Mouse (Mus musculus): ENCODE data around the gene Slc24a4. TPM values are rescaled to one million over a fixed set of nuclear protein-coding genes. Genes with fewer than 3 reads are reported as not detected.

Gene Slc24a4
- total and polyA plus RNA-seq, 3 experiments = 0.16 TPM; not detected in 2

DNA sequence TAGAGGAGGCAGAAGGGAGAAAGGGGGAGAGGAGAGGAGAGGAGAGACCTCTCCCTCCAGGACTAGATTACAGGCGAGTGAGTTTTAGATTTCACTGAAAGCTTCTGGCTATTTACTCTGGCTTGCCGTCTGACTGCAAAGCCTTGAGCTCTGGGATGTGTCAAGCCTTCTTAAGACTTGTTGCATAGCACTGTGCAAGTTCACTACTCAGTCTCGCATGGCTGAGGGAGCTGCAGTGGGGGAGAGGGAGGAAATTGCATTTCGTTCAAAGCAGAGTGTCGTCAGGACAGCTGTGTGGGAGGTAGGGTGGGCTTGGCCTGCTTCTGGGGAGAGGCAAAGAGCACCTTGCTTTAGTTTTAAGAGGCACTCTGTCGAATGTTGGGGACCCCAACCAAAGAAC is 163.2 kb downstream of the Slc24a4 start:
- DNase-seq (ENCODE audit: low spot score) = no peak

DNA sequence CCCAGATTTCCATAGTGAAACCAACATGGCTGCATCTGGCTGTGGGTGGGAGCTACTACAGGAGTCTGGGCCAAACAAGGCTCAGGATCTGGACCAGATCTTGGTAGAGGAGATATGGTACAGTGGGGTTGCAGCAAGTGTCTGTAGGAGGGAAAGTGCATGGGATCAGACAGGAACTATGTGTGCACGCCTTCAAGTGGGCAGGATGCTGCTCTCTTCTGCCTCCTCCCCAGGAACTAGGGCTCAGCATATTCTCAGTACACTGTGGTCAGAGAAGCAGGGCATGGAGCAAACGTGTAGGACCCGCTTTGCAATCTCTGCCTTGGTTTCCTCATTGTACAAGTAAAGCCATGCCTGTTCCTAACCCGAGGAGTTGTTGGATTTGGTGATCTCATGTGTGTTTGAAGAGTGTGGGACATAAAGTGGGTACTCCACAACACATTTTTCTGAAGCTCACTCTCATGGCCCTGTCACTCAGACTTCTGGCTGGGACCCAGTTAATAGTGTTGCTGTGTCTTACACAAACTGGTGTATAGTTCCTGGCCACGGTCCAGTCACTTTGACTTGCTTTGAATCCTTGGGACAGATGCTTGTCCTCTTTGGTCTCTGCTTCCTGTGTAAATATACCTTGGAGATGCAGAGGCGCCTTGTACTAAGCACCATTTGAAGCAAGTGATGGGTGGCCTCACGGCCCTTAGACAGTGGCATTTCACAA is 164.1 kb downstream of the Slc24a4 start:
- H3K36me3 ChIP-seq (replicated peaks) = no peaks in the 10 kb centered on the region
- DNase-seq (ENCODE audit: low spot score) (no peak), ATAC-seq (ENCODE audit: extremely low read depth, insufficient number of reproducible peaks, low FRiP score, poor library complexity, severe bottlenecking) (no peak)
- no peaks in the 10 kb centered on the region for H3K9me3 ChIP-seq (replicated peaks)
- H3K4me3 ChIP-seq (ENCODE audit: low read depth, low read length) = no peak overlapping the region
- no peaks in the 10 kb centered on the region; the same call in 1 of the 2 replicates for H3K27me3 ChIP-seq (ENCODE audit: insufficient read depth, low read length)
- no peak for TF ChIP-seq CTCF (IDR thresholded peaks at IDR 0.05; ENCODE audit: low read depth, low read length)
- no peaks in the 10 kb centered on the region for H3K4me1 ChIP-seq (ENCODE audit: insufficient read depth, low read depth, low read length)

More for the DNA sequence above, 163.2 kb downstream of the Slc24a4 start:
- Histone ChIP-seq H3K4me1 (ENCODE audit: insufficient read depth, low read depth, low read length) (no peaks in the 10 kb centered on the region), H3K27me3 (ENCODE audit: insufficient read depth, low read length) (no peaks in the 10 kb centered on the region; the same call in 1 of the 2 replicates), H3K36me3 (replicated peaks) (no peaks in the 10 kb centered on the region), H3K4me3 (ENCODE audit: low read depth, low read length) (no peak overlapping the region), H3K9me3 (replicated peaks) (no peaks in the 10 kb centered on the region)
- no peak for ATAC-seq (ENCODE audit: extremely low read depth, insufficient number of reproducible peaks, low FRiP score, poor library complexity, severe bottlenecking)
- TF ChIP-seq TAL1 (conservative IDR thresholded peaks at IDR 0.05; ENCODE audit: low read depth, low read length) = no peak

DNA sequence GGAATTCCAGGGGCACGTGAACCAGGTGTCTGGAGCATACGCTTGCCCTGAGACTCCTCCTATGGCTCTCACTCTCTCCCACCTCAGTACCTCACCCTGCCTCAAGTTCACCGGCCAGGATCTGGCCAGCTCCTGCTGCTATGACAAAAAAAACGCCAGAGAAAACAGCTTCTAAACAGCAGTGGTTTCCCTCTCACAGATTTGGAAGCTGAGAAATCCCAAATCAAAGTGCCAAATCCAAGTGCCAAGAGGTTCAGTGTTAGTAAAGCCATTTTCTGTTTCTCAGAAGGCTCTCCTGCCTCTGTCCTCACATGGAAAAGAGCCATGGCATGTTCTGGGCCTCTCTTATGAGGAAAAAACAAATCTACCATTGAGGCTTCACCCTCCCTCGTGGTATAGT is 166.1 kb downstream of the Slc24a4 start:
- Histone ChIP-seq H3K4me1 (ENCODE audit: insufficient read depth, low read depth, low read length) (no peaks in the 10 kb centered on the region), H3K9me3 (replicated peaks) (no peaks in the 10 kb centered on the region), H3K4me3 (ENCODE audit: low read depth, low read length) (no peak overlapping the region), H3K27me3 (ENCODE audit: insufficient read depth, low read length) (no peaks in the 10 kb centered on the region; the same call in 1 of the 2 replicates), H3K36me3 (replicated peaks) (no peaks in the 10 kb centered on the region)
- no peak for ATAC-seq (ENCODE audit: extremely low read depth, insufficient number of reproducible peaks, low FRiP score, poor library complexity, severe bottlenecking)
- TF ChIP-seq GATA1 (IDR thresholded peaks at IDR 0.05; ENCODE audit: borderline replicate concordance, low read length) (no peak), TAL1 (conservative IDR thresholded peaks at IDR 0.05; ENCODE audit: low read depth, low read length) (no peak), CTCF (IDR thresholded peaks at IDR 0.05; ENCODE audit: low read depth, low read length) (no peak), GATA2 (IDR thresholded peaks at IDR 0.05; ENCODE audit: borderline replicate concordance, low read depth, low read length) (no peak), POLR2AphosphoS5 (IDR thresholded peaks at IDR 0.05; ENCODE audit: insufficient replicate concordance, low read depth, low read length) (no peak)
- no peak for DNase-seq (ENCODE audit: low spot score)

DNA sequence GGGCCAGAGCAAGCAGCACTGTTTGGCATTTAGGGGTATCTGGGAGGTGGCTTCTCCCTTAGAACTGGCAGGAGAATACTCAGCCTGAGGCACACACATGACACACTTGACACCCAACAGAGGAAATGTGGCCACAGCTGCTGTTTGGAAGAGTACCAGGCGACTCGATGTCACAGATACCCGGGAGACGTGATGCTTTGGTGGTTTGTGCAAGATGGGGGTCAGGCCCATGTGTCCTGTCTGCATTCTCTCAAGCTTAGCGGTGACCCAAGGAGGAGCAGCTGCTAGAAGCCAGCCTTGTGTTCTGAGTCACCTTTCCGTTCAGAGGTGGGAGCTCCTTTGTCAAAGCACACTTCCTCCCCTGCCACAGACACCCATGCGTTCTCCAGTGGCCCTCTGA is 166.7 kb downstream of the Slc24a4 start:
- DNase-seq (ENCODE audit: low spot score) = no peak
- ATAC-seq (ENCODE audit: extremely low read depth, insufficient number of reproducible peaks, low FRiP score, poor library complexity, severe bottlenecking) = no peak

DNA sequence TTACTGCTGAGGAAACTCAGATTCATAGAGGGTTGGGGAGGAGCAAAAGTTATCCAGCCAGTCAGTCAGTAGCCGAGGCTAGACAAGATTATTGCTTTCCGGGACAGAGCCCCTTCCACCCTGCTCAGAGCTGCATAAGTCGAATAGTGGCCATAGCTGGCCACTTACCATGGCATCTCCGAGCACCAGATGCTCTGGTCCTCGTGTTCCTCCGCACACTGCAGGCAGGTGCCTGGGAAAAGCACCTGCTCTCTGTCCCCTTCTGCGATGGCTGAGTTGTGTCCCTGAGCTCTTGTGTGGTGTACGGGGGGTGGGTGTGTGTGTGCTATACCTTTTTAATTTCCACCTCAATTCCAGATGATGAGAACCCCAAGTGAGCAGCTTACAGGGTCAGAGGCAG is 167.1 kb downstream of the Slc24a4 start:
- no peaks in the 10 kb centered on the region for H3K4me1 ChIP-seq (ENCODE audit: insufficient read depth, low read depth, low read length)
- ATAC-seq (ENCODE audit: extremely low read depth, insufficient number of reproducible peaks, low FRiP score, poor library complexity, severe bottlenecking) = no peak

More for the DNA sequence above, 166.7 kb downstream of the Slc24a4 start:
- Histone ChIP-seq H3K4me3 (ENCODE audit: low read depth, low read length) (no peak overlapping the region), H3K4me1 (ENCODE audit: insufficient read depth, low read depth, low read length) (no peaks in the 10 kb centered on the region), H3K27me3 (ENCODE audit: insufficient read depth, low read length) (no peaks in the 10 kb centered on the region; the same call in 1 of the 2 replicates), H3K9me3 (replicated peaks) (no peaks in the 10 kb centered on the region), H3K36me3 (replicated peaks) (no peaks in the 10 kb centered on the region)
- TF ChIP-seq TAL1 (conservative IDR thresholded peaks at IDR 0.05; ENCODE audit: low read depth, low read length) (no peak), CTCF (IDR thresholded peaks at IDR 0.05; ENCODE audit: low read depth, low read length) (no peak), GATA1 (IDR thresholded peaks at IDR 0.05; ENCODE audit: borderline replicate concordance, low read length) (no peak), GATA2 (IDR thresholded peaks at IDR 0.05; ENCODE audit: borderline replicate concordance, low read depth, low read length) (no peak), POLR2AphosphoS5 (IDR thresholded peaks at IDR 0.05; ENCODE audit: insufficient replicate concordance, low read depth, low read length) (no peak)

DNA sequence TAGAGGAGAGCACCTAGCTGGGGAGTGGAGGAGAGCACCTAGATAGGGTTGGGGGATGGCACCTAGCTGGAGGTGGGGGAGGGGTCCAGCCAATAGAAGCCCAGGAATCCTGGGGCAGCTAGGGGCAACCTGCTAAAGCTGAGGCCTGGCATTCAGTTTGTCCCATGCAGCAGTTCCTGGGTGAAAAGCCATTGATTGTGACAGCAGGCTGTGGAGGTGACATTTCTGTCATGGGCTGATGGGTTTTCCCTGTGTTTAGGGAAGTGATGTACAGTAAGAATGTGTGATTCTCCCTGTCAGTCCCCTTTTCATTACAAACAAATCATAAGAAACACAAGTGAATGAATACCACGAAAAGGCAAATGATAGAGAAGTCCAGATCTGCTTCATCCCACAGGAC is 167.8 kb downstream of the Slc24a4 start:
- no peak for DNase-seq (ENCODE audit: low spot score)
- TF ChIP-seq GATA1 (IDR thresholded peaks at IDR 0.05; ENCODE audit: borderline replicate concordance, low read length) (no peak), GATA2 (IDR thresholded peaks at IDR 0.05; ENCODE audit: borderline replicate concordance, low read depth, low read length) (no peak), POLR2AphosphoS5 (IDR thresholded peaks at IDR 0.05; ENCODE audit: insufficient replicate concordance, low read depth, low read length) (no peak), TAL1 (conservative IDR thresholded peaks at IDR 0.05; ENCODE audit: low read depth, low read length) (no peak), CTCF (IDR thresholded peaks at IDR 0.05; ENCODE audit: low read depth, low read length) (no peak)
- ATAC-seq (ENCODE audit: extremely low read depth, insufficient number of reproducible peaks, low FRiP score, poor library complexity, severe bottlenecking) = no peak

More for the DNA sequence above, 167.1 kb downstream of the Slc24a4 start:
- no peak for DNase-seq (ENCODE audit: low spot score)
- no peaks in the 10 kb centered on the region for H3K9me3 ChIP-seq (replicated peaks)
- no peaks in the 10 kb centered on the region for H3K36me3 ChIP-seq (replicated peaks)
- TF ChIP-seq CTCF (IDR thresholded peaks at IDR 0.05; ENCODE audit: low read depth, low read length) (no peak), GATA2 (IDR thresholded peaks at IDR 0.05; ENCODE audit: borderline replicate concordance, low read depth, low read length) (no peak), TAL1 (conservative IDR thresholded peaks at IDR 0.05; ENCODE audit: low read depth, low read length) (no peak), POLR2AphosphoS5 (IDR thresholded peaks at IDR 0.05; ENCODE audit: insufficient replicate concordance, low read depth, low read length) (no peak), GATA1 (IDR thresholded peaks at IDR 0.05; ENCODE audit: borderline replicate concordance, low read length) (no peak)
- H3K4me3 ChIP-seq (ENCODE audit: low read depth, low read length) = no peak overlapping the region
- H3K27me3 ChIP-seq (ENCODE audit: insufficient read depth, low read length) = no peaks in the 10 kb centered on the region; the same call in 1 of the 2 replicates

More for the DNA sequence above, 167.8 kb downstream of the Slc24a4 start:
- no peaks in the 10 kb centered on the region for H3K36me3 ChIP-seq (replicated peaks)
- no peaks in the 10 kb centered on the region for H3K9me3 ChIP-seq (replicated peaks)
- H3K4me1 ChIP-seq (ENCODE audit: insufficient read depth, low read depth, low read length) = no peaks in the 10 kb centered on the region
- H3K4me3 ChIP-seq (ENCODE audit: low read depth, low read length) = no peak overlapping the region
- H3K27me3 ChIP-seq (ENCODE audit: insufficient read depth, low read length) = no peaks in the 10 kb centered on the region; the same call in 1 of the 2 replicates

Measured in G1E (cell line).